8 mouse cellular contexts compared by ENCODE assay signal in genomic region chr11:53521120-53521820, GRCm38 (mm10). TPM values are rescaled to one million over a fixed set of nuclear protein-coding genes. Genes with fewer than 3 reads are reported as not detected.
A peak's percentile ranks its signal among the peaks of the same experiment; 100 is the strongest.
DNase-seq lines count a peak whose midpoint lies in the region; ATAC-seq and TF ChIP-seq lines count a peak whose summit lies in the region.

No protein-coding gene starts in this region.

- 51% methylated on average over 16 of the region's 16 CpGs for WGBS in kidney, postnatal 0 days
- 48% methylated on average over 16 of the region's 16 CpGs for WGBS in forebrain, embryonic 16.5 days
- 33% methylated on average over 16 of the region's 16 CpGs for WGBS in liver, embryonic 11.5 days
- WGBS in thymus, adult 2 months: 83% methylated on average over 16 of the region's 16 CpGs

- H3K4me1 ChIP-seq in kidney, postnatal 0 days (replicated peaks; ENCODE audit: insufficient read depth, low read length): peaks cover 12% of the 10 kb centered on the region
- peaks cover 28% of the 10 kb centered on the region for H3K4me1 ChIP-seq in forebrain, embryonic 16.5 days (replicated peaks; ENCODE audit: control insufficient read depth, insufficient read depth, low read length)
- H3K4me1 ChIP-seq in liver, embryonic 11.5 days (replicated peaks; ENCODE audit: control insufficient read depth, insufficient read depth, low read length): peaks cover 62% of the 10 kb centered on the region
- H3K4me1 ChIP-seq in thymus, adult 2 months (replicated peaks; ENCODE audit: control insufficient read depth, insufficient read depth, low read length): peaks cover 24% of the 10 kb centered on the region

- peak overlapping the region; percentile 80; the same call in 1 of the 2 replicates for H3K4me3 ChIP-seq in kidney, postnatal 0 days (replicated peaks; ENCODE audit: low read depth, low read length)
- peak overlapping the region; percentile 78 for H3K4me3 ChIP-seq in forebrain, embryonic 16.5 days (replicated peaks; ENCODE audit: low read length)
- peak overlapping the region; percentile 76 for H3K4me3 ChIP-seq in liver, embryonic 11.5 days (ENCODE audit: low read depth, low read length)
- H3K4me3 ChIP-seq in thymus, adult 2 months (ENCODE audit: control insufficient read depth, insufficient read depth, low read length): no peak overlapping the region

- H3K27me3 ChIP-seq in kidney, postnatal 0 days (ENCODE audit: insufficient read depth, low read length): no peaks in the 10 kb centered on the region
- no peaks in the 10 kb centered on the region for H3K27me3 ChIP-seq in forebrain, embryonic 16.5 days (replicated peaks; ENCODE audit: control insufficient read depth, insufficient read depth, low read length)
- no peaks in the 10 kb centered on the region for H3K27me3 ChIP-seq in liver, embryonic 11.5 days (replicated peaks; ENCODE audit: control insufficient read depth, insufficient read depth, low read length)
- no peaks in the 10 kb centered on the region for H3K27me3 ChIP-seq in thymus, adult 2 months (ENCODE audit: control insufficient read depth, insufficient read depth, low read length)

- H3K9ac ChIP-seq in kidney, postnatal 0 days (ENCODE audit: low read depth, low read length): no peak overlapping the region
- H3K9ac ChIP-seq in forebrain, embryonic 16.5 days (replicated peaks; ENCODE audit: low read depth, low read length): 0 out of 2 replicates have a peak overlapping the region, but pooled peaks have one; percentile 80
- peak overlapping the region; percentile 93 for H3K9ac ChIP-seq in liver, embryonic 11.5 days (ENCODE audit: low read depth, low read length)

- no peak overlapping the region for H3K27ac ChIP-seq in kidney, postnatal 0 days
- no peak overlapping the region for H3K27ac ChIP-seq in forebrain, embryonic 16.5 days (ENCODE audit: low read length)
- peak overlapping the region; percentile 96 for H3K27ac ChIP-seq in liver, embryonic 11.5 days (ENCODE audit: low read depth, low read length)
- H3K27ac ChIP-seq in thymus, adult 2 months (ENCODE audit: control insufficient read depth, insufficient read depth, low read length): no peak overlapping the region

- H3K4me2 ChIP-seq in kidney, postnatal 0 days (ENCODE audit: low read length): peak overlapping the region; percentile 71
- peak overlapping the region; percentile 67 for H3K4me2 ChIP-seq in forebrain, embryonic 16.5 days (ENCODE audit: low read length)
- peak overlapping the region; percentile 97 for H3K4me2 ChIP-seq in liver, embryonic 11.5 days

- no peak for ATAC-seq in kidney, postnatal 0 days (replicated peaks; ENCODE audit: low FRiP score, low read depth)
- no peak for ATAC-seq in forebrain, embryonic 16.5 days
- peak; percentile 57 for ATAC-seq in liver, embryonic 11.5 days (replicated peaks; ENCODE audit: low FRiP score)
- ATAC-seq in CD4-positive, CD25-positive, alpha-beta regulatory T cell, adult 4 months: no peak

- no peaks in the 10 kb centered on the region for H3K9me3 ChIP-seq in kidney, postnatal 0 days (replicated peaks; ENCODE audit: low read length)
- H3K9me3 ChIP-seq in forebrain, embryonic 16.5 days (ENCODE audit: control insufficient read depth, low read length): no peaks in the 10 kb centered on the region
- H3K9me3 ChIP-seq in liver, embryonic 11.5 days (ENCODE audit: control insufficient read depth, low read length): no peaks in the 10 kb centered on the region

- no peak for TF ChIP-seq CTCF in kidney, postnatal 0 days (IDR thresholded peaks at IDR 0.05; ENCODE audit: low read depth)
- TF ChIP-seq CTCF in thymus, adult 2 months (IDR thresholded peaks at IDR 0.05; ENCODE audit: borderline replicate concordance, control insufficient read depth, extremely low read depth, insufficient read depth, low read length, poor library complexity): no peak

- TF ChIP-seq POLR2A in thymus, adult 2 months (IDR thresholded peaks at IDR 0.05; ENCODE audit: control insufficient read depth, extremely low read depth, insufficient read depth, low read length, poor library complexity): no peak

- no peaks in the 10 kb centered on the region for H3K36me3 ChIP-seq in kidney, postnatal 0 days (ENCODE audit: insufficient read depth, low read length)
- H3K36me3 ChIP-seq in forebrain, embryonic 16.5 days (ENCODE audit: control insufficient read depth, insufficient read depth): no peaks in the 10 kb centered on the region
- H3K36me3 ChIP-seq in liver, embryonic 11.5 days (ENCODE audit: control insufficient read depth, insufficient read depth, low read length): no peaks in the 10 kb centered on the region; the same call in 1 of the 2 replicates
- H3K36me3 ChIP-seq in thymus, adult 2 months (ENCODE audit: control insufficient read depth, insufficient read depth, low read length): no peaks in the 10 kb centered on the region

- peak; percentile 31 for DNase-seq in kidney, postnatal 0 days (ENCODE audit: low spot score)
- DNase-seq in kidney, adult 18-20 months: no peak
- peak; percentile 84 for DNase-seq in brain, adult 2 months (ENCODE audit: low read depth, low spot score)
- DNase-seq in liver, embryonic 11.5 days (ENCODE audit: low spot score): no peak
- DNase-seq in thymus, postnatal 4 days: no peak
- DNase-seq in thymus, adult 2 months: no peak

RNA-seq across cellular contexts. Expression of gene Sept8, which starts 2.2 kb away (rescaled TPM):
- 13.1 and 15.7 TPM in 2 replicates for polyA plus RNA-seq in kidney, postnatal 0 days (2015; fragmentation: Nextera tagmentation; extraction: Ambion mirVana)
- 23.3 and 25.6 TPM in 2 replicates for polyA plus RNA-seq in forebrain, embryonic 16.5 days (2015; fragmentation: Nextera tagmentation; extraction: Ambion mirVana)
- polyA plus RNA-seq in liver, embryonic 11.5 days (2014; fragmentation: Nextera tagmentation; extraction: Ambion mirVana): 43.4 and 47.4 TPM in 2 replicates
- polyA plus RNA-seq in thymus, adult 2 months (2012; rRNA removed): 11.5 TPM in 2 replicates
- polyA plus RNA-seq in CD4-positive, CD25-positive, alpha-beta regulatory T cell, adult 4 months (2017; shearing (Covaris generic)): 1 to 10 TPM in 1 of 2 experiments, under 1 TPM in 1; 0.95 to 1.0 TPM

RNA-seq across cellular contexts. Expression of gene Sowaha, which starts 41.2 kb away (rescaled TPM):
- 0.26 and 0.39 TPM in 2 replicates for polyA plus RNA-seq in kidney, postnatal 0 days (2015; fragmentation: Nextera tagmentation; extraction: Ambion mirVana)
- polyA plus RNA-seq in forebrain, embryonic 16.5 days (2015; fragmentation: Nextera tagmentation; extraction: Ambion mirVana): 1.9 and 2.2 TPM in 2 replicates
- 1.1 and 1.5 TPM in 2 replicates for polyA plus RNA-seq in liver, embryonic 11.5 days (2014; fragmentation: Nextera tagmentation; extraction: Ambion mirVana)
- polyA plus RNA-seq in thymus, adult 2 months (2012; rRNA removed): 0.18 and 0.23 TPM in 2 replicates
- polyA plus RNA-seq in CD4-positive, CD25-positive, alpha-beta regulatory T cell, adult 4 months (2017; shearing (Covaris generic)): not detected

RNA-seq across cellular contexts. Expression of gene Gm9945, which starts 41.3 kb away (rescaled TPM):
- polyA plus RNA-seq in kidney, postnatal 0 days (2015; fragmentation: Nextera tagmentation; extraction: Ambion mirVana): not detected in 2 replicates
- not detected in 2 replicates for polyA plus RNA-seq in forebrain, embryonic 16.5 days (2015; fragmentation: Nextera tagmentation; extraction: Ambion mirVana)
- polyA plus RNA-seq in liver, embryonic 11.5 days (2014; fragmentation: Nextera tagmentation; extraction: Ambion mirVana): not detected in 2 replicates
- not detected in 2 replicates for polyA plus RNA-seq in thymus, adult 2 months (2012; rRNA removed)
- polyA plus RNA-seq in CD4-positive, CD25-positive, alpha-beta regulatory T cell, adult 4 months (2017; shearing (Covaris generic)): not detected

RNA-seq across cellular contexts. Expression of gene Kif3a, which starts 45.9 kb away (rescaled TPM):
- polyA plus RNA-seq in kidney, postnatal 0 days (2015; fragmentation: Nextera tagmentation; extraction: Ambion mirVana): 50.6 and 54.6 TPM in 2 replicates
- 268 and 295 TPM in 2 replicates for polyA plus RNA-seq in forebrain, embryonic 16.5 days (2015; fragmentation: Nextera tagmentation; extraction: Ambion mirVana)
- polyA plus RNA-seq in liver, embryonic 11.5 days (2014; fragmentation: Nextera tagmentation; extraction: Ambion mirVana): 22.3 and 27.4 TPM in 2 replicates
- 3.8 and 4.2 TPM in 2 replicates for polyA plus RNA-seq in thymus, adult 2 months (2012; rRNA removed)
- polyA plus RNA-seq in CD4-positive, CD25-positive, alpha-beta regulatory T cell, adult 4 months (2017; shearing (Covaris generic)): 1 to 10 TPM; 8.1 to 8.7 TPM

RNA-seq across cellular contexts. Expression of gene Gm9837, which starts 51.0 kb away (rescaled TPM):
- polyA plus RNA-seq in kidney, postnatal 0 days (2015; fragmentation: Nextera tagmentation; extraction: Ambion mirVana): not detected in 2 replicates
- not detected in 2 replicates for polyA plus RNA-seq in forebrain, embryonic 16.5 days (2015; fragmentation: Nextera tagmentation; extraction: Ambion mirVana)
- not detected in 2 replicates for polyA plus RNA-seq in liver, embryonic 11.5 days (2014; fragmentation: Nextera tagmentation; extraction: Ambion mirVana)
- not detected in 2 replicates for polyA plus RNA-seq in thymus, adult 2 months (2012; rRNA removed)
- polyA plus RNA-seq in CD4-positive, CD25-positive, alpha-beta regulatory T cell, adult 4 months (2017; shearing (Covaris generic)): not detected

Comparison
In these comparisons a context has a peak if more than half of its experiments do, and no peak if none do; other contexts are left out.
1. DNase-seq: peak in kidney, postnatal 0 days (single experiment) and brain, adult 2 months (single experiment); none in kidney, adult 18-20 months (single experiment), liver, embryonic 11.5 days (single experiment), thymus, postnatal 4 days (single experiment) and thymus, adult 2 months (single experiment).
2. Peak in every context shown above with its lines, with median percentiles within 50 percentile points of each other: H3K4me2 ChIP-seq.